Mouse (Mus musculus): ENCODE measurements around the gene Kcnip4. TPM values are rescaled to one million over a fixed set of nuclear protein-coding genes. Genes with fewer than 3 reads are reported as not detected.

Kcnip4 gene
- polyA plus RNA-seq, 1 experiment from 2014 or later = 0.38 TPM

GRCm38 (mm10) chr5:48588014-48588413, 936.7 kb downstream of the Kcnip4 start:
- Histone ChIP-seq H3K36me3 (ENCODE audit: control insufficient read depth, insufficient read depth, low read length) (no peaks in the 10 kb centered on the region), H3K27me3 (replicated peaks; ENCODE audit: control insufficient read depth, insufficient read depth, low read length) (no peaks in the 10 kb centered on the region), H3K27ac (ENCODE audit: low read depth, low read length) (no peak overlapping the region), H3K9ac (ENCODE audit: low read depth, low read length) (no peak overlapping the region), H3K4me2 (no peak overlapping the region), H3K9me3 (ENCODE audit: control insufficient read depth, low read length) (no peaks in the 10 kb centered on the region), H3K4me1 (replicated peaks; ENCODE audit: control insufficient read depth, insufficient read depth, low read length) (no peaks in the 10 kb centered on the region), H3K4me3 (ENCODE audit: low read depth, low read length) (no peak overlapping the region)
- ATAC-seq (replicated peaks; ENCODE audit: low FRiP score) (no peak), DNase-seq (ENCODE audit: low spot score) (no peak)

- Histone ChIP-seq H3K36me3 (ENCODE audit: control insufficient read depth, insufficient read depth, low read length) (no peaks in the 10 kb centered on the region), H3K4me1 (replicated peaks; ENCODE audit: control insufficient read depth, insufficient read depth, low read length) (no peaks in the 10 kb centered on the region), H3K4me3 (ENCODE audit: low read depth, low read length) (no peak overlapping the region), H3K4me2 (no peak overlapping the region), H3K27ac (ENCODE audit: low read depth, low read length) (no peak overlapping the region), H3K9me3 (ENCODE audit: control insufficient read depth, low read length) (no peaks in the 10 kb centered on the region), H3K9ac (ENCODE audit: low read depth, low read length) (no peak overlapping the region), H3K27me3 (replicated peaks; ENCODE audit: control insufficient read depth, insufficient read depth, low read length) (no peaks in the 10 kb centered on the region)
- WGBS = 21% methylated on average over 1 of the region's 1 CpGs
- ATAC-seq (replicated peaks; ENCODE audit: low FRiP score) (0 out of 2 replicates have a peak, but pooled peaks have one; percentile 18), DNase-seq (ENCODE audit: low spot score) (no peak)
Measured at GRCm38 (mm10) chr5:48583431-48583830, 941.3 kb downstream of the Kcnip4 start.

- Histone ChIP-seq H3K9ac (ENCODE audit: low read depth, low read length) (no peak overlapping the region), H3K27me3 (replicated peaks; ENCODE audit: control insufficient read depth, insufficient read depth, low read length) (no peaks in the 10 kb centered on the region), H3K9me3 (ENCODE audit: control insufficient read depth, low read length) (no peaks in the 10 kb centered on the region), H3K4me2 (no peak overlapping the region), H3K27ac (ENCODE audit: low read depth, low read length) (no peak overlapping the region), H3K36me3 (ENCODE audit: control insufficient read depth, insufficient read depth, low read length) (no peaks in the 10 kb centered on the region), H3K4me1 (replicated peaks; ENCODE audit: control insufficient read depth, insufficient read depth, low read length) (no peaks in the 10 kb centered on the region), H3K4me3 (ENCODE audit: low read depth, low read length) (no peak overlapping the region)
- ATAC-seq (replicated peaks; ENCODE audit: low FRiP score) = no peak
- no peak for DNase-seq (ENCODE audit: low spot score)
- WGBS = 46% methylated on average over 3 of the region's 3 CpGs
Measured at GRCm38 (mm10) chr5:48563996-48564587, 960.6 kb downstream of the Kcnip4 start.

GRCm38 (mm10) chr5:48551753-48552152, 973.0 kb downstream of the Kcnip4 start:
- no peak overlapping the region for H3K4me2 ChIP-seq
- ATAC-seq (replicated peaks; ENCODE audit: low FRiP score) (no peak), DNase-seq (ENCODE audit: low spot score) (no peak)
- H3K36me3 ChIP-seq (ENCODE audit: control insufficient read depth, insufficient read depth, low read length) = no peaks in the 10 kb centered on the region
- H3K9me3 ChIP-seq (ENCODE audit: control insufficient read depth, low read length) = no peaks in the 10 kb centered on the region
- no peak overlapping the region for H3K9ac ChIP-seq (ENCODE audit: low read depth, low read length)
- H3K27me3 ChIP-seq (replicated peaks; ENCODE audit: control insufficient read depth, insufficient read depth, low read length) = no peaks in the 10 kb centered on the region
- H3K4me1 ChIP-seq (replicated peaks; ENCODE audit: control insufficient read depth, insufficient read depth, low read length) = no peaks in the 10 kb centered on the region
- no peak overlapping the region for H3K27ac ChIP-seq (ENCODE audit: low read depth, low read length)
- 74% methylated on average over 4 of the region's 4 CpGs for WGBS
- no peak overlapping the region for H3K4me3 ChIP-seq (ENCODE audit: low read depth, low read length)

GRCm38 (mm10) chr5:48545825-48546224, 978.9 kb downstream of the Kcnip4 start:
- DNase-seq (ENCODE audit: low spot score) (no peak), ATAC-seq (replicated peaks; ENCODE audit: low FRiP score) (no peak)
- no peaks in the 10 kb centered on the region for H3K9me3 ChIP-seq (ENCODE audit: control insufficient read depth, low read length)
- no peak overlapping the region for H3K4me2 ChIP-seq
- no peaks in the 10 kb centered on the region for H3K36me3 ChIP-seq (ENCODE audit: control insufficient read depth, insufficient read depth, low read length)
- no peak overlapping the region for H3K9ac ChIP-seq (ENCODE audit: low read depth, low read length)
- 73% methylated on average over 3 of the region's 3 CpGs for WGBS
- no peaks in the 10 kb centered on the region for H3K27me3 ChIP-seq (replicated peaks; ENCODE audit: control insufficient read depth, insufficient read depth, low read length)
- H3K27ac ChIP-seq (ENCODE audit: low read depth, low read length) = no peak overlapping the region
- H3K4me3 ChIP-seq (ENCODE audit: low read depth, low read length) = no peak overlapping the region
- H3K4me1 ChIP-seq (replicated peaks; ENCODE audit: control insufficient read depth, insufficient read depth, low read length) = no peaks in the 10 kb centered on the region

GRCm38 (mm10) chr5:48544784-48545734, 979.6 kb downstream of the Kcnip4 start:
- no peak for ATAC-seq (replicated peaks; ENCODE audit: low FRiP score)

GRCm38 (mm10) chr5:48518035-48518434, 1006.7 kb downstream of the Kcnip4 start:
- no peaks in the 10 kb centered on the region for H3K36me3 ChIP-seq (ENCODE audit: control insufficient read depth, insufficient read depth, low read length)
- H3K4me3 ChIP-seq (ENCODE audit: low read depth, low read length) = no peak overlapping the region
- H3K9me3 ChIP-seq (ENCODE audit: control insufficient read depth, low read length) = no peaks in the 10 kb centered on the region
- H3K27ac ChIP-seq (ENCODE audit: low read depth, low read length) = no peak overlapping the region
- 82% methylated on average over 4 of the region's 4 CpGs for WGBS
- no peaks in the 10 kb centered on the region for H3K27me3 ChIP-seq (replicated peaks; ENCODE audit: control insufficient read depth, insufficient read depth, low read length)
- H3K9ac ChIP-seq (ENCODE audit: low read depth, low read length) = no peak overlapping the region
- no peak for ATAC-seq (replicated peaks; ENCODE audit: low FRiP score)
- H3K4me2 ChIP-seq = no peak overlapping the region
- no peaks in the 10 kb centered on the region for H3K4me1 ChIP-seq (replicated peaks; ENCODE audit: control insufficient read depth, insufficient read depth, low read length)
- no peak for DNase-seq (ENCODE audit: low spot score)

More at GRCm38 (mm10) chr5:48544784-48545734, 979.6 kb downstream of the Kcnip4 start:
- Histone ChIP-seq H3K9me3 (ENCODE audit: control insufficient read depth, low read length) (no peaks in the 10 kb centered on the region), H3K9ac (ENCODE audit: low read depth, low read length) (no peak overlapping the region), H3K36me3 (ENCODE audit: control insufficient read depth, insufficient read depth, low read length) (no peaks in the 10 kb centered on the region), H3K4me2 (no peak overlapping the region), H3K27ac (ENCODE audit: low read depth, low read length) (no peak overlapping the region), H3K27me3 (replicated peaks; ENCODE audit: control insufficient read depth, insufficient read depth, low read length) (no peaks in the 10 kb centered on the region), H3K4me1 (replicated peaks; ENCODE audit: control insufficient read depth, insufficient read depth, low read length) (no peaks in the 10 kb centered on the region), H3K4me3 (ENCODE audit: low read depth, low read length) (no peak overlapping the region)
- 43% methylated on average over 5 of the region's 5 CpGs for WGBS
- DNase-seq (ENCODE audit: low spot score) = no peak

- no peaks in the 10 kb centered on the region for H3K4me1 ChIP-seq (replicated peaks; ENCODE audit: control insufficient read depth, insufficient read depth, low read length)
- ATAC-seq (replicated peaks; ENCODE audit: low FRiP score) (no peak), DNase-seq (ENCODE audit: low spot score) (no peak)
- no peak overlapping the region for H3K9ac ChIP-seq (ENCODE audit: low read depth, low read length)
- no peak overlapping the region for H3K4me3 ChIP-seq (ENCODE audit: low read depth, low read length)
- WGBS = 81% methylated on average over 1 of the region's 1 CpGs
- H3K27ac ChIP-seq (ENCODE audit: low read depth, low read length) = no peak overlapping the region
- H3K4me2 ChIP-seq = no peak overlapping the region
- H3K36me3 ChIP-seq (ENCODE audit: control insufficient read depth, insufficient read depth, low read length) = no peaks in the 10 kb centered on the region
- H3K27me3 ChIP-seq (replicated peaks; ENCODE audit: control insufficient read depth, insufficient read depth, low read length) = no peaks in the 10 kb centered on the region
- H3K9me3 ChIP-seq (ENCODE audit: control insufficient read depth, low read length) = no peaks in the 10 kb centered on the region
Measured at GRCm38 (mm10) chr5:48513354-48513753, 1011.4 kb downstream of the Kcnip4 start.

Data from liver, embryonic 11.5 days (tissue).